ENCODE assay signal across 24 mouse cellular contexts in genomic region chr7:135548434-135548833, GRCm38 (mm10). TPM values are rescaled to one million over a fixed set of nuclear protein-coding genes. Genes with fewer than 3 reads are reported as not detected.
"Had no signal": no experiment of that assay in that cellular context is flagged by ENCODE, and none has a peak within 500 bp of the region (broad histone marks: within the 10 kb centered on the region; RNA-seq: fewer than 3 reads in every experiment).

No protein-coding gene starts in this region.

- H3K9me3 ChIP-seq: limb, embryonic 12.5 days; liver, embryonic 13.5 days; lung, embryonic 15.5 days; midbrain, embryonic 13.5 days; stomach, embryonic 15.5 days had no signal

- H3K27me3 ChIP-seq: limb, embryonic 12.5 days; liver, embryonic 13.5 days; lung, embryonic 15.5 days; midbrain, embryonic 13.5 days; stomach, embryonic 15.5 days had no signal

- H3K27ac ChIP-seq: limb, embryonic 12.5 days; liver, embryonic 13.5 days; lung, embryonic 15.5 days; macrophage; midbrain, embryonic 13.5 days; stomach, embryonic 15.5 days had no signal

- H3K9ac ChIP-seq: limb, embryonic 12.5 days; liver, embryonic 13.5 days; liver, postnatal 0 days; lung, embryonic 15.5 days; midbrain, embryonic 13.5 days; stomach, embryonic 15.5 days had no signal

- H3K4me1 ChIP-seq: stomach, embryonic 15.5 days had no signal

- H3K4me2 ChIP-seq: limb, embryonic 12.5 days; liver, embryonic 13.5 days; lung, embryonic 15.5 days; midbrain, embryonic 13.5 days; stomach, embryonic 15.5 days had no signal

- ATAC-seq: liver, postnatal 0 days; midbrain, embryonic 13.5 days had no signal

- H3K36me3 ChIP-seq: limb, embryonic 12.5 days; liver, embryonic 13.5 days; lung, embryonic 15.5 days; midbrain, embryonic 13.5 days; stomach, embryonic 15.5 days had no signal

- DNase-seq: kidney, adult 18-20 months; kidney, postnatal 10 days; kidney, postnatal 4 days; liver; liver, embryonic 13.5 days; liver, postnatal 0 days; lung, postnatal 14 days; retina, postnatal 1 day; right cerebral cortex, postnatal 4 days; thymus, adult 2 months; thymus, postnatal 25 days had no signal

- H3K4me3 ChIP-seq: layer of hippocampus, adult 2 months; limb, embryonic 12.5 days; liver, embryonic 13.5 days; lung, embryonic 15.5 days; midbrain, embryonic 13.5 days; stomach, embryonic 15.5 days had no signal

RNA-seq across cellular contexts. Expression of gene Clrn3, which starts 20.0 kb away (rescaled TPM):
- total RNA-seq: layer of hippocampus, adult 2 months; layer of hippocampus, postnatal 10 days; left cerebral cortex, postnatal 36 days; megakaryocyte-erythroid progenitor cell, adult 5-6 weeks; neutrophil, adult 5-6 weeks had no signal
- polyA plus RNA-seq: limb, embryonic 12.5 days; liver, embryonic 13.5 days; liver, postnatal 0 days; macrophage; midbrain, embryonic 13.5 days; spleen, adult 2 months; testis, adult 2 months; urinary bladder, adult 2 months had no signal
